Mouse (Mus musculus) brain, embryonic 14.5 days (tissue): Measurements from ENCODE around the gene Lipo4. TPM values are rescaled to one million over a fixed set of nuclear protein-coding genes. Genes with fewer than 3 reads are reported as not detected.
"Not testable (repeated sequence)": the region's sequence is repeated elsewhere in the genome, so short reads cannot be mapped to it uniquely, and the experiment has no call there.

Experiments used
- DNase-seq: peaks from one replicate; pipeline ENCODE4 v3.0.0-alpha.2; 2011; ENCODE audit warnings: low read depth
- CTCF ChIP-seq: fragments of 200-500 bp; IDR thresholded peaks from 2 replicates; pipeline ENCODE4 v1.5.1; 2012; ENCODE audit warnings: inconsistent platforms, mild to moderate bottlenecking, moderate library complexity, borderline replicate concordance; ENCODE audit not compliant: insufficient read depth, insufficient read length; ENCODE audit errors: extremely low read depth
- POLR2A ChIP-seq: fragments of 200-500 bp; IDR thresholded peaks from 2 replicates; pipeline ENCODE4 v1.6.1; 2012; ENCODE audit warnings: mild to moderate bottlenecking, inconsistent platforms, borderline replicate concordance; ENCODE audit not compliant: poor library complexity, insufficient read depth, insufficient read length, severe bottlenecking; ENCODE audit errors: extremely low read depth
- polyA plus RNA-seq: library from polyadenylated mRNA; depleted of rRNA; stranded (reverse); fragments of >200 nt; gene quantifications from 2 replicates; pipeline ENCODE4 v1.2.3, GENCODE M21; 2012; rRNA removed

The Lipo4 gene
- not detected in 2 replicates for polyA plus RNA-seq

GRCm38 (mm10) chr19:33517680-33518079 lies at the start of gene Lipo4:
Gene Lipo4, minus strand, starts transcription at chr19:33517780.
- no peak for TF ChIP-seq CTCF
- TF ChIP-seq POLR2A, result no peak
- no peak for DNase-seq

GRCm38 (mm10) chr19:33456426-33456825 lies 61.2 kb downstream of the Lipo4 start:
- not testable (repeated sequence) for DNase-seq

GRCm38 (mm10) chr19:33453725-33454124 lies 63.9 kb downstream of the Lipo4 start:
- no peak for DNase-seq
- TF ChIP-seq CTCF, result no peak
- TF ChIP-seq POLR2A, result no peak

Other genes with a start within 250 kb of the Lipo4 start
- gene Rnls, start 125.5 kb downstream of the Lipo4 start, polyA plus RNA-seq, result 2.1 and 2.5 TPM in 2 replicates
- not detected in 2 replicates for gene Gm8978, start 107.5 kb upstream of the Lipo4 start, polyA plus RNA-seq
- 0.24 and 0.48 TPM in 2 replicates for gene Lipo2, start 233.6 kb upstream of the Lipo4 start, polyA plus RNA-seq
- 8.1 and 10.0 TPM in 2 replicates for gene Lipo3, start 244.2 kb upstream of the Lipo4 start, polyA plus RNA-seq